Mouse (Mus musculus): ENCODE data around the gene Nucks1. TPM values are rescaled to one million over a fixed set of nuclear protein-coding genes. Genes with fewer than 3 reads are reported as not detected.

The Nucks1 gene
- total and polyA plus RNA-seq, 3 experiments, result 87.4 to 267 (median 96.9) TPM

DNA sequence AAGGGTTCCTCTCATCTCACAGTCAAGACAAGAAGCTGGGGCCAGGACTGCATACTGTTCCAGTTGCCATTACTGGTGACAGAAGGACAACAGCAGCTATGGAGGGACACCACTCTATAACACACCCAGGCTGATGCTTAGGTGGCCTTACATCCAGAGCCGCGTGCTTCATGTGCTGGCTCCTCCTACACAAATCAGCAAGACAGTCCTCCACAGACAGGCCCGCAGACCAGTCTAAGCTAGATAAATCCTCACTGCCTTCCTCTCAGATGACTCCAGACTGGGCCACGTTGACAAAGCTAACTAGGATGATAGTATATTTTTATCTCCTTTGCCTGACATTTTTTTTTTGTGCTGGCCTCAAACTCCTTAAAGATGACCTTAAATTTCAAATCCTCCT lies 48.5 kb upstream of the Nucks1 start:
- no peaks in the 10 kb centered on the region for H3K36me3 ChIP-seq (replicated peaks in 1 of 2; ENCODE audit: control insufficient read depth in 1 of 2, insufficient read depth in 1 of 2, low read length in 1 of 2)
- dilution Hi-C loops (cut with MboI; ENCODE audit: extremely low pct_ligation_motif_present, extremely low pct_unique_long_range_greater_than_20kb, low sequenced_read_pairs), result loop anchor here (25.0 kb wide), 1 partner anchor 250 kb away; no protein-coding TSS in a partner anchor
- in situ Hi-C loops (cut with MboI; ENCODE audit: low pct_ligation_motif_present, low pct_unique_long_range_greater_than_20kb, low sequenced_read_pairs), result no loop called here
- H3K4me1 ChIP-seq (ENCODE audit: control insufficient read depth in 1 of 2, insufficient read depth in 2 of 2), result no peaks in the 10 kb centered on the region
- H3K9ac ChIP-seq (ENCODE audit: insufficient read depth, low read depth), result no peak overlapping the region
- TF ChIP-seq RAD21 (IDR thresholded peaks at IDR 0.05; ENCODE audit: low read depth, low read length) (no peak), MAX (IDR thresholded peaks at IDR 0.05; ENCODE audit: low read length) (no peak), UBTF (IDR thresholded peaks at IDR 0.05; ENCODE audit: low read depth, low read length) (no peak), ETS1 (conservative IDR thresholded peaks at IDR 0.05; ENCODE audit: low read depth, low read length) (no peak), MAZ (IDR thresholded peaks at IDR 0.05; ENCODE audit: low read depth, low read length) (no peak), TCF12 (IDR thresholded peaks at IDR 0.05; ENCODE audit: low read depth, low read length) (no peak), EP300 (IDR thresholded peaks at IDR 0.05; ENCODE audit: low read length) (no peak), MXI1 (IDR thresholded peaks at IDR 0.05; ENCODE audit: low read depth, low read length) (no peak), ZMIZ1 (IDR thresholded peaks at IDR 0.05; ENCODE audit: low read depth, low read length) (no peak), HCFC1 (IDR thresholded peaks at IDR 0.05; ENCODE audit: low read depth, low read length) (no peak), POLR2A (IDR thresholded peaks at IDR 0.05; ENCODE audit: low read depth, low read length) (no peak), NELFE (IDR thresholded peaks at IDR 0.05; ENCODE audit: low read depth, low read length) (no peak)
- H3K27ac ChIP-seq (ENCODE audit: insufficient read depth, low read depth), result no peak overlapping the region
- DNase-seq (ENCODE audit: extremely low read depth), result no peak
- H3K9me3 ChIP-seq (replicated peaks; ENCODE audit: low read length), result no peaks in the 10 kb centered on the region
- no peak overlapping the region for H3K4me3 ChIP-seq (replicated peaks in 1 of 3; ENCODE audit: low read depth in 2 of 3, low read length in 2 of 3, poor library complexity in 1 of 3)
- no peaks in the 10 kb centered on the region for H3K27me3 ChIP-seq (replicated peaks)
- no peak overlapping the region for H3K4me2 ChIP-seq (ENCODE audit: insufficient read depth, low read depth, poor library complexity, severe bottlenecking)
- H3K79me2 ChIP-seq (replicated peaks; ENCODE audit: control insufficient read depth, extremely low read depth, insufficient read depth, poor library complexity, severe bottlenecking), result no peaks in the 10 kb centered on the region

DNA sequence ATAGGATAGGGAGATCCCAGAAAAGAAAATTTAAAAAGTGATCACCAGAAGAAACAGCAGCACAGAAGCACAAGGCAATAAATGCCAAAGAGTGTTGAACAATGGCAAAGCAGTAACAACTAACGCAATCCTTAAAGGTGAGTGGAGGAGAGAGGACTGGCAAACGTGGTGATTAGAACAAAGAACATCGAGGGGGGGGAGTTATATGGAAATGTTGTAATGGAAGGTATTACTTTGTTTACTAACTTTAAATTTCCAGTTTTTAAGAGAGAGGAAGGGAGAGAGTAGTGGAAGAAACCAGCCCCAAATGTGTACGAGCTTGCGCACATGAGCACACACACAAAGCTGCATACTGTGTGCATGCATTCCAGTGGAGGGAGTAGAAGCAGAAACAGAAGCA lies 44.7 kb upstream of the Nucks1 start:
- H3K9me3 ChIP-seq (replicated peaks; ENCODE audit: low read length), result no peaks in the 10 kb centered on the region
- no peaks in the 10 kb centered on the region for H3K27me3 ChIP-seq (replicated peaks)
- H3K27ac ChIP-seq (ENCODE audit: insufficient read depth, low read depth), result no peak overlapping the region
- dilution Hi-C loops (cut with MboI; ENCODE audit: extremely low pct_ligation_motif_present, extremely low pct_unique_long_range_greater_than_20kb, low sequenced_read_pairs), result loop anchor here (25.0 kb wide), 1 partner anchor 253 kb away; no protein-coding TSS in a partner anchor
- no peaks in the 10 kb centered on the region; the same call in 1 of the 2 replicates for H3K79me2 ChIP-seq (replicated peaks; ENCODE audit: control insufficient read depth, extremely low read depth, insufficient read depth, poor library complexity, severe bottlenecking)
- H3K4me1 ChIP-seq (ENCODE audit: control insufficient read depth in 1 of 2, insufficient read depth in 2 of 2), result peaks cover 5 to 6% of the 10 kb centered on the region in 2 experiments; a peak in 3 of 4 replicates
- DNase-seq (ENCODE audit: extremely low read depth), result no peak
- no peak overlapping the region for H3K4me3 ChIP-seq (replicated peaks in 1 of 3; ENCODE audit: low read depth in 2 of 3, low read length in 2 of 3, poor library complexity in 1 of 3)
- TF ChIP-seq MAX (IDR thresholded peaks at IDR 0.05; ENCODE audit: low read length) (no peak), ZKSCAN1 (IDR thresholded peaks at IDR 0.05; ENCODE audit: borderline replicate concordance, low read depth, low read length) (no peak), HCFC1 (IDR thresholded peaks at IDR 0.05; ENCODE audit: low read depth, low read length) (no peak), BHLHE40 (IDR thresholded peaks at IDR 0.05; ENCODE audit: low read depth, low read length) (no peak), NELFE (IDR thresholded peaks at IDR 0.05; ENCODE audit: low read depth, low read length) (no peak), JUN (IDR thresholded peaks at IDR 0.05; ENCODE audit: insufficient read depth, low read depth, low read length) (no peak), MAZ (IDR thresholded peaks at IDR 0.05; ENCODE audit: low read depth, low read length) (no peak), SMC3 (IDR thresholded peaks at IDR 0.05; ENCODE audit: low read depth, low read length) (no peak), RAD21 (IDR thresholded peaks at IDR 0.05; ENCODE audit: low read depth, low read length) (no peak), JUND (conservative IDR thresholded peaks at IDR 0.05; ENCODE audit: low read depth, low read length) (no peak), TCF12 (IDR thresholded peaks at IDR 0.05; ENCODE audit: low read depth, low read length) (no peak), USF2 (conservative IDR thresholded peaks at IDR 0.05; ENCODE audit: low read depth, low read length) (no peak), NRF1 (IDR thresholded peaks at IDR 0.05; ENCODE audit: low read depth, low read length) (no peak), KAT2A (IDR thresholded peaks at IDR 0.05; ENCODE audit: insufficient replicate concordance, low read length) (no peak), POLR2AphosphoS2 (IDR thresholded peaks at IDR 0.05; ENCODE audit: low read depth, low read length) (no peak), CHD2 (IDR thresholded peaks at IDR 0.05; ENCODE audit: low read length) (no peak)
- no peak overlapping the region for H3K4me2 ChIP-seq (ENCODE audit: insufficient read depth, low read depth, poor library complexity, severe bottlenecking)
- H3K36me3 ChIP-seq (replicated peaks in 1 of 2; ENCODE audit: control insufficient read depth in 1 of 2, insufficient read depth in 1 of 2, low read length in 1 of 2), result peaks cover 0 to 4% of the 10 kb centered on the region in 2 experiments
- no peak overlapping the region for H3K9ac ChIP-seq (ENCODE audit: insufficient read depth, low read depth)
- in situ Hi-C loops (cut with MboI; ENCODE audit: low pct_ligation_motif_present, low pct_unique_long_range_greater_than_20kb, low sequenced_read_pairs), result no loop called here

Data from CH12.LX (cell line).